Mouse (Mus musculus) WW6 (cell line): ENCODE data around the gene B4galnt4.

Experiments used
- DNase-seq: peaks from one replicate; pipeline ENCODE4 v3.0.0-alpha.2; 2013; ENCODE audit warnings: low read depth, low spot score

The B4galnt4 gene

GRCm38 (mm10) chr7:141070058-141070862 is 9.4 kb downstream of the B4galnt4 start:
- peak; percentile 73 for DNase-seq

GRCm38 (mm10) chr7:141072017-141072745 is 11.3 kb downstream of the B4galnt4 start:
- no peak for DNase-seq

GRCm38 (mm10) chr7:141073782-141074181 is 12.9 kb downstream of the B4galnt4 start:
- no peak for DNase-seq

GRCm38 (mm10) chr7:141077841-141078240 is 16.9 kb downstream of the B4galnt4 start, which contains the start of gene Pkp3:
TSS of gene Pkp3 (plus strand) at chr7:141078218.
- DNase-seq, result no peak

GRCm38 (mm10) chr7:141078876-141079275 is 18.0 kb downstream of the B4galnt4 start:
- no peak for DNase-seq

- DNase-seq, result no peak
Observed at GRCm38 (mm10) chr7:141079481-141080449, 18.9 kb downstream of the B4galnt4 start.

- DNase-seq, result no peak
Observed at GRCm38 (mm10) chr7:141087894-141088293, 27.0 kb downstream of the B4galnt4 start.

GRCm38 (mm10) chr7:141088473-141088872 is 27.6 kb downstream of the B4galnt4 start:
- DNase-seq, result no peak

GRCm38 (mm10) chr7:141090228-141090627 is 29.3 kb downstream of the B4galnt4 start:
- no peak for DNase-seq

GRCm38 (mm10) chr7:141092051-141092735 is 31.3 kb downstream of the B4galnt4 start:
- DNase-seq, result peak; percentile 76

GRCm38 (mm10) chr7:141093950-141094349 is 33.0 kb downstream of the B4galnt4 start:
- no peak for DNase-seq

- DNase-seq, result no peak
Observed at GRCm38 (mm10) chr7:141094487-141095205, 33.7 kb downstream of the B4galnt4 start.

GRCm38 (mm10) chr7:141096021-141096420 is 35.1 kb downstream of the B4galnt4 start:
- DNase-seq, result no peak

- no peak for DNase-seq
Observed at GRCm38 (mm10) chr7:141096649-141097056, 35.7 kb downstream of the B4galnt4 start.

GRCm38 (mm10) chr7:141097177-141097576 is 36.3 kb downstream of the B4galnt4 start:
- DNase-seq, result no peak

- DNase-seq, result peak; percentile 43
Observed at GRCm38 (mm10) chr7:141099911-141100691, 39.2 kb downstream of the B4galnt4 start, which contains the start of gene Sigirr. TSS of gene Sigirr (minus strand) at chr7:141100572.

GRCm38 (mm10) chr7:141103161-141103560 is 42.3 kb downstream of the B4galnt4 start:
- no peak for DNase-seq

GRCm38 (mm10) chr7:141115874-141116273 is 55.0 kb downstream of the B4galnt4 start:
- no peak for DNase-seq

- peak; percentile 33 for DNase-seq
Observed at GRCm38 (mm10) chr7:141117636-141118035, 56.7 kb downstream of the B4galnt4 start, which contains the start of gene Ano9. TSS of gene Ano9 (minus strand) at chr7:141117806.
